Mouse (Mus musculus) cerebellum, adult 2 months (tissue): ENCODE measurements at regions not wholly inside any gene's neighbourhood (a gene's known extent, or its start where the extent isn't known, plus 50 kb on each side); places are given as distances from the start of the nearest gene placed in this dataset.

Experiments
- DNase-seq, 2 experiments: peaks; one replicate each; pipeline ENCODE4 v3.0.0; 2021
- H3K27ac ChIP-seq: fragments of 200-500 bp; 2 replicates; pipeline ENCODE4 v1.5.1; 2012; ENCODE audit warnings: low read length, control low read depth, inconsistent platforms; ENCODE audit not compliant: insufficient read depth
- H3K27me3 ChIP-seq: fragments of 200-500 bp; 2 replicates; pipeline ENCODE4 v1.6.1; 2012; ENCODE audit warnings: inconsistent platforms, mild to moderate bottlenecking, low read length, moderate library complexity; ENCODE audit not compliant: control insufficient read depth, insufficient read depth
- H3K4me1 ChIP-seq: fragments of 200-500 bp; 2 replicates; pipeline ENCODE4 v1.6.1; 2011; ENCODE audit warnings: low read length; ENCODE audit not compliant: control insufficient read depth, insufficient read depth
- H3K4me3 ChIP-seq: fragments of 200-500 bp; replicated peaks from 2 replicates; pipeline ENCODE3; 2011; ENCODE audit warnings: mild to moderate bottlenecking, low read depth, low read length, control low read depth; ENCODE audit not compliant: insufficient read depth
- CTCF ChIP-seq: fragments of 200-500 bp; IDR thresholded peaks from 2 replicates; pipeline ENCODE4 v1.5.1; 2011; ENCODE audit warnings: low read depth, mild to moderate bottlenecking, control low read depth, low read length, moderate library complexity, borderline replicate concordance; ENCODE audit not compliant: insufficient read depth
- POLR2A ChIP-seq: fragments of 200-500 bp; IDR thresholded peaks from 2 replicates; pipeline ENCODE4 v1.6.1; 2011; ENCODE audit warnings: low read length, control low read depth, borderline replicate concordance; ENCODE audit not compliant: insufficient read depth
- WGBS: fragments of 180-500 bp; shearing (Covaris S2); methylation state at CpG from one replicate; pipeline ENCODE4 v1.1.7; 2018; 5-methylcytosine and 5-hydroxymethylcytosine counted together

- Histone ChIP-seq H3K4me1 (no peaks in the 10 kb centered on the region), H3K27me3 (no peaks in the 10 kb centered on the region), H3K27ac (no peak overlapping the region), H3K4me3 (no peak overlapping the region)
- WGBS, result 40% methylated on average over 4 of the region's 4 CpGs
- DNase-seq, result peak; percentile 18 to 45
- no peak for TF ChIP-seq CTCF
These were observed 52.6 kb upstream of the Klf14 start for GRCm38 (mm10) chr6:31011407-31012020.

- H3K4me3 ChIP-seq, result no peak overlapping the region
- H3K4me1 ChIP-seq, result no peaks in the 10 kb centered on the region
- no peak for DNase-seq
- no peak overlapping the region for H3K27ac ChIP-seq
- WGBS, result 83% methylated on average over 7 of the region's 7 CpGs
- H3K27me3 ChIP-seq, result no peaks in the 10 kb centered on the region
- TF ChIP-seq CTCF, result no peak
- TF ChIP-seq POLR2A, result no peak
These were observed 57.7 kb upstream of the Klf14 start for GRCm38 (mm10) chr6:31016566-31016965.

GRCm38 (mm10) chr6:31021776-31022175 lies 62.9 kb upstream of the Klf14 start:
- H3K4me1 ChIP-seq, result no peaks in the 10 kb centered on the region
- 87% methylated on average over 5 of the region's 5 CpGs for WGBS
- TF ChIP-seq CTCF (no peak), POLR2A (no peak)
- DNase-seq, result no peak
- H3K27ac ChIP-seq, result no peak overlapping the region
- no peaks in the 10 kb centered on the region for H3K27me3 ChIP-seq
- H3K4me3 ChIP-seq, result no peak overlapping the region

GRCm38 (mm10) chr6:31029777-31030176 lies 70.9 kb upstream of the Klf14 start:
- no peak overlapping the region for H3K27ac ChIP-seq
- no peak for DNase-seq
- 57% methylated on average over 9 of the region's 9 CpGs for WGBS
- H3K4me3 ChIP-seq, result no peak overlapping the region
- no peaks in the 10 kb centered on the region for H3K4me1 ChIP-seq
- no peaks in the 10 kb centered on the region for H3K27me3 ChIP-seq
- no peak for TF ChIP-seq CTCF
- TF ChIP-seq POLR2A, result no peak

GRCm38 (mm10) chr6:31031022-31031421 lies 72.1 kb upstream of the Klf14 start:
- Histone ChIP-seq H3K4me1 (no peaks in the 10 kb centered on the region), H3K4me3 (no peak overlapping the region), H3K27ac (no peak overlapping the region), H3K27me3 (no peaks in the 10 kb centered on the region)
- TF ChIP-seq POLR2A, result no peak
- TF ChIP-seq CTCF, result no peak
- 87% methylated on average over 7 of the region's 7 CpGs for WGBS
- DNase-seq, result no peak

- 89% methylated on average over 4 of the region's 4 CpGs for WGBS
- no peak overlapping the region for H3K27ac ChIP-seq
- no peak overlapping the region for H3K4me3 ChIP-seq
- TF ChIP-seq POLR2A, result no peak
- no peak for TF ChIP-seq CTCF
- DNase-seq, result no peak
- no peaks in the 10 kb centered on the region for H3K4me1 ChIP-seq
- H3K27me3 ChIP-seq, result no peaks in the 10 kb centered on the region
These were observed 73.3 kb upstream of the Klf14 start for GRCm38 (mm10) chr6:31032147-31032546.

GRCm38 (mm10) chr6:31032980-31033608 lies 74.2 kb upstream of the Klf14 start:
- Histone ChIP-seq H3K27ac (no peak overlapping the region), H3K27me3 (no peaks in the 10 kb centered on the region), H3K4me1 (no peaks in the 10 kb centered on the region), H3K4me3 (no peak overlapping the region)
- WGBS, result 8% methylated on average over 12 of the region's 12 CpGs
- TF ChIP-seq CTCF (peak; percentile 91), POLR2A (no peak)
- DNase-seq, result peak; percentile 42 to 45

- 46% methylated on average over 10 of the region's 10 CpGs for WGBS
- no peak overlapping the region for H3K4me3 ChIP-seq
- no peak for TF ChIP-seq POLR2A
- no peak for TF ChIP-seq CTCF
- no peak for DNase-seq
- no peaks in the 10 kb centered on the region for H3K27me3 ChIP-seq
- no peaks in the 10 kb centered on the region for H3K4me1 ChIP-seq
- H3K27ac ChIP-seq, result no peak overlapping the region
These were observed 75.9 kb upstream of the Klf14 start for GRCm38 (mm10) chr6:31034796-31035195.
